Mouse (Mus musculus): ENCODE data around the gene Rab5c.

Gene Rab5c

GRCm38 (mm10) chr11:100693154-100693553 is 44.9 kb downstream of the Rab5c start:
- DNase-seq: no peak

- no peak for DNase-seq
These were observed 45.8 kb downstream of the Rab5c start, which contains the start of gene Zfp385c for GRCm38 (mm10) chr11:100692164-100692616. TSS of gene Zfp385c (minus strand) at chr11:100692455.

- DNase-seq: no peak
These were observed 47.6 kb downstream of the Rab5c start for GRCm38 (mm10) chr11:100690389-100690788.

- DNase-seq: no peak
These were observed 49.6 kb downstream of the Rab5c start for GRCm38 (mm10) chr11:100688443-100688842.

GRCm38 (mm10) chr11:100687265-100687664 is 50.8 kb downstream of the Rab5c start:
- no peak for DNase-seq

GRCm38 (mm10) chr11:100685371-100685770 is 52.6 kb downstream of the Rab5c start:
- no peak for DNase-seq

GRCm38 (mm10) chr11:100684084-100684483 is 53.9 kb downstream of the Rab5c start:
- DNase-seq: no peak

GRCm38 (mm10) chr11:100682526-100682925 is 55.5 kb downstream of the Rab5c start:
- DNase-seq: no peak

GRCm38 (mm10) chr11:100681826-100682225 is 56.2 kb downstream of the Rab5c start:
- no peak for DNase-seq

- no peak for DNase-seq
These were observed 60.2 kb downstream of the Rab5c start for GRCm38 (mm10) chr11:100677810-100678209.

GRCm38 (mm10) chr11:100673169-100673568 is 64.8 kb downstream of the Rab5c start:
- DNase-seq: no peak

- DNase-seq: no peak
These were observed 66.1 kb downstream of the Rab5c start for GRCm38 (mm10) chr11:100671956-100672355.

GRCm38 (mm10) chr11:100671049-100671448 is 67.0 kb downstream of the Rab5c start:
- no peak for DNase-seq
